Comparison of ENCODE assay signal across 8 mouse cellular contexts in the genomic region with DNA sequence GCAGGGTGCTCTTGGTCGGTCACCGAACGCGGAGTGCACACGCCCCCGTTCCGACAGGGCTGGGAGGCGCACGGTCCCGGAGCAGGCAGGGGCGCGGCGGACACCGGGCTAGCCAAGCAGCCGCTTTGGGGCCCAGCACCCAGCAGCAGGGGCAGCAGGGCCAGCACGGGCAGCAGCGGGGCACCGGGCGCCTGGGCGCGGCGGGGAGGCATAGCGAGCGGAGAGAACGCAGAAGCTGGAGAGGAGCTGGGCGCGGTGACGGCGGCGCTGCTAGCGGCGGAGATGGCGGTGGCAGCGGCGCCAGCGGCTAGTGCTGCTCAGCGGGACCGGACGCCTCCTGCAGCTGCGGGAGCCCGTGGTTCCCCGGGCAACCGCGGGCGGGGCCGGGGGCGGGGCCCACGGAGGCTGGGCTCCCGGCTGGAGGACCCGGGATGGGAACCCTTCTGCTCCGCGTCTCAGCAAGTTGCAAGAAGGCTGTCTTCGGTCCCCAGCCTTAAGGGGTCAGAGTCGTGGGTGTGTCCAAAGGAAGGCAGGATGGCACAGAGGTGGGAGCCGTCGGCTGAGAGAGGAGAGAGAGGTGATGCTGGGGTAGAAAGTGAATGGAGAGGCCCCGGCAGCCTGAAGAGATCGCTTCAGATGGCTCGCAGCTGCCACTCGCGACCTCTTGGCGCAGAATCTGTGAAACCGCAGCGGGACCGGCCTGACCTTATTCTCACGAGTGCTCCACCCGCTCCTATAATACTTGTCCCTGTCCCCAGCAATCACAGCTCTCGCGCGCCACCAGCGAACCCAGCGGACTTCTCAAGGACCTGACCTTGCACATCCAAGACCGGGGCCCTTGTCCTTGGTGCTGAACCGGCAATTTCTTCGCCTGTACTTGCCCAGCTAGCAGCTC. TPM values are rescaled to one million over a fixed set of nuclear protein-coding genes. Genes with fewer than 3 reads are reported as not detected.
DNase-seq lines count a peak whose midpoint lies in the region.

Dner (minus strand) TSS at position 705 of the 895 bp plus-strand sequence.

- intact Hi-C loops in left cerebral cortex, postnatal 10 days (cut with DNase I): loop anchor here (5.0 to 10.0 kb wide), 7 partner anchors 71 to 968 kb away; no protein-coding TSS in a partner anchor

- peaks cover 27% of the 10 kb centered on the region for H3K27me3 ChIP-seq in megakaryocyte, embryonic 14.5 days (replicated peaks)

- no peaks in the 10 kb centered on the region for H3K36me3 ChIP-seq in megakaryocyte, embryonic 14.5 days (replicated peaks; ENCODE audit: low read length)

- H3K9me3 ChIP-seq in megakaryocyte, embryonic 14.5 days: 0 out of 2 replicates have a peak, but pooled peaks cover 2% of the 10 kb centered on the region

- peak within 1 kb of the TSS; percentile 59 for H3K4me3 ChIP-seq in megakaryocyte, embryonic 14.5 days (replicated peaks)

- peaks cover 12% of the 10 kb centered on the region; the same call in 1 of the 2 replicates for H3K4me1 ChIP-seq in megakaryocyte, embryonic 14.5 days

- DNase-seq in adrenal gland, adult 2 months: peak; percentile 88
- DNase-seq in embryo, embryonic 10.5 days (ENCODE audit: low spot score): peak; percentile 94
- DNase-seq in gastrocnemius, postnatal 25 days: peak; percentile 40
- DNase-seq in induced T-regulatory cell, adult 2 months (ENCODE audit: low read depth): peak; percentile 43
- DNase-seq in left cerebral cortex, postnatal 10 days (ENCODE audit: extremely low spot score in 1 of 2, low spot score in 2 of 2): peak; percentile 60 to 86
- DNase-seq in right cerebral cortex, postnatal 14 days: peak; percentile 74
- DNase-seq in urinary bladder, postnatal 4 days (ENCODE audit: low spot score in 2 of 2): peak; percentile 73 to 87

RNA-seq across cellular contexts. Expression of gene Dner, which starts in this region (rescaled TPM):
- total RNA-seq in adrenal gland, adult 2 months (2021): 1 to 10 TPM; 3.4 to 4.2 TPM
- 9.0 and 12.1 TPM in 2 replicates for polyA plus RNA-seq in adrenal gland, adult 2 months (2012; rRNA removed)
- total RNA-seq in gastrocnemius, postnatal 25 days (2021): under 1 TPM in 1 of 2 experiments, not detected in 1; 0.23 TPM
- 100 to 1,000 TPM; 303 to 312 TPM for total RNA-seq in left cerebral cortex, postnatal 10 days (2021)
- not detected in 2 replicates for polyA plus RNA-seq in megakaryocyte, embryonic 14.5 days (2012; ENCODE audit: insufficient read depth, low replicate concordance)

Comparison
In these comparisons a context has a peak if more than half of its experiments do, and no peak if none do; other contexts are left out.
1. Peak in every context shown above with its lines: DNase-seq and H3K4me3 ChIP-seq.
2. RNA of gene Dner (total RNA-seq): 303 to 312 TPM in left cerebral cortex, postnatal 10 days; 3.4 to 4.2 TPM in adrenal gland, adult 2 months and 0.23 TPM in gastrocnemius, postnatal 25 days; every median in the first group is over 10 times any median in the second.
3. Peak in DNase-seq in gastrocnemius, postnatal 25 days; RNA of the gene not detected or under 1 TPM.
4. DNase-seq: peak in every context shown above with its lines; median percentile 94 in embryo, embryonic 10.5 days; 88 in adrenal gland, adult 2 months; 80 in urinary bladder, postnatal 4 days; 74 in right cerebral cortex, postnatal 14 days; 73 in left cerebral cortex, postnatal 10 days; 43 in induced T-regulatory cell, adult 2 months; 40 in gastrocnemius, postnatal 25 days.